Mouse (Mus musculus) macrophage (primary cell): ENCODE data around the gene Mbtps1. TPM values are rescaled to one million over a fixed set of nuclear protein-coding genes. Genes with fewer than 3 reads are reported as not detected.

ENCODE experiments used
- H3K27ac ChIP-seq: fragments of 350-480 bp; formaldehyde crosslinking; 2 replicates; pipeline ENCODE4 v1.9.0; 2021
- H3K36me3 ChIP-seq: fragments of 350-480 bp; formaldehyde crosslinking; 2 replicates; pipeline ENCODE4 v1.9.0; 2021; ENCODE audit errors: inconsistent target
- H3K4me3 ChIP-seq: fragments of 350-480 bp; formaldehyde crosslinking; 2 replicates; pipeline ENCODE4 v1.9.0; 2021; ENCODE audit errors: inconsistent target
- H3K79me2 ChIP-seq: fragments of 350-480 bp; formaldehyde crosslinking; 2 replicates; pipeline ENCODE4 v1.9.0; 2021; ENCODE audit errors: inconsistent target
- WGBS: methylation state at CpG from one replicate; pipeline ENCODE4 v1.1.7; 2026; ENCODE audit warnings: inconsistent platforms; ENCODE audit not compliant: missing documents; 5-methylcytosine and 5-hydroxymethylcytosine counted together
- polyA plus RNA-seq: library from polyadenylated mRNA; stranded (reverse); fragments of 250-400 nt; gene quantifications from 3 replicates; pipeline ENCODE4 v1.2.4, GENCODE M21; 2018; ENCODE audit warnings: inconsistent platforms

The Mbtps1 gene
- polyA plus RNA-seq, 1 experiment from 2014 or later: 27.0 TPM

DNA sequence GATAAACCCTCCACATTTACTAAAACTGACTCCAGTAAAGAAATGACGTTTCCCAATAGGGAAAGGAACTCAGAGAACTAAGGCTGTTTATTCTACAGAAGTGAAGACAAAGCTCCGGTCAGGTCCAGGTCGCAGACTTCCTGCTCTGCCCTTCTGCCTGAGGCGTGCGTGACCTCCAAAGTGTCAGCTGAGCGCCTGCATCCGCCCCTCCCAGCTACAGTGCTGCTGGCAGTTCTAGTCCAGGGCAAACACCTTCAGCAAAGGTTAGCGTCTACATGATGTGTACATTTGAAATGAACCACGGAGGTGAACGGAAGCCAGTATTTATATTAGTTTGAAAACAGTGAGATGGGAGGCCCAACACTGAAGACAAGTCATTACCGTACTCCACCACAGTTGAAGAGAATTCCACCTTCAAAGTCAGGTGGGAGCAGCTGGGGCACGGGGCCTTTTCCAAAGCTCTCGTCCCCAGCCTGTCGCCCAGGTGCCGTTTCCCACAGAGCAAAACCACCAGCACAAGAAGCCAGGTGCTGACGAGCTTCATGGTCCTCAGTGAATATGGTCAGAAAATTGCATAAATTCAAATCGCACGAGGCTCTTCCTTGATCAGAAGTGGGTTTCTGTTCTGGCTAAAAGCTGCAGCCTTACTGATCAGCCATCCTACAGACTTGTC lies 11.4 kb downstream of the Mbtps1 start:
- WGBS: 89% methylated on average over 17 of the region's 18 CpGs
- peaks cover 47% of the 10 kb centered on the region for H3K36me3 ChIP-seq
- peaks cover 67% of the 10 kb centered on the region for H3K79me2 ChIP-seq
- no peak overlapping the region for H3K4me3 ChIP-seq
- H3K27ac ChIP-seq: no peak overlapping the region

DNA sequence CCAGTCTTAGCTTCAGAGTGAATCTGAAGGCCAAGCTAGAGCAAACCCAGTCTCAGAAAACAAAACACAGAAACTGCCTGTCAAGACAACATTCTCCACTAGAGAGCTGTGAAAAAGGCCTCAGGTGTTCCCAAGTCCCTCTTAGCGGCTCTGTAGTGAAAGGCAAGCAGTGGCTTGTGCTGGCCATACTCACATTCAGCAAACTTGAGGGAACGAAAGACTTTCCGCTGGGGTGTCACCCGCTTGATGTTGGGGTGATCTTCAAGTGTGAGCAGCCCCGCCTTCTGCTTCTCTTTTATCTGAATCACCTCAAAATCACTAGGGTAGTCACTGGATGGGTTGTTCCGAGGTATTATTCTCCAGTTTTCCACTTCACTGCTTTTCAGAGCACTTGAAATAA lies 12.7 kb downstream of the Mbtps1 start:
- no peak overlapping the region for H3K27ac ChIP-seq
- H3K79me2 ChIP-seq: peaks cover 53% of the 10 kb centered on the region
- no peak overlapping the region for H3K4me3 ChIP-seq
- 97% methylated on average over 6 of the region's 6 CpGs for WGBS
- peaks cover 59% of the 10 kb centered on the region for H3K36me3 ChIP-seq

DNA sequence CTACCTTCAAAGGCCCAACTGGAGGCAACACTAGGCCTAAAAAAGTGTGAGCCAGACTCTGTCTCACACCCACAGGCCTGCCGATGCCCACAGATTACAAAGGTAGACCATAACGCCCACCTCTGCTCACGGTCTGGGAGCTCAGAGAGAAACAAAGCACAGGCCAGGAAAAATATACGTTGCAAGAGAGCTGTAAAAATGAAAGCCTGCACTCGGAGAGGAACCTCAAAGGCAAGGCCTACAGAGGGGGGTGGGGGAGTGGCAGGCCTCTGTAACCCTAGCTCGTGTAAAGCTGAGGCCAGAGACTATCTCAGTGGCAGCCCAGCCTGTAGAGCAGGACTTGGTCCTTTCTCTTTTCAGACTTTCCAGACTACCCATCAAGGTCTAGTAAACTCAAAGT lies 13.4 kb downstream of the Mbtps1 start:
- 81% methylated on average over 6 of the region's 6 CpGs for WGBS
- Histone ChIP-seq H3K4me3 (no peak overlapping the region), H3K27ac (no peak overlapping the region), H3K36me3 (peaks cover 65% of the 10 kb centered on the region), H3K79me2 (peaks cover 47% of the 10 kb centered on the region)

DNA sequence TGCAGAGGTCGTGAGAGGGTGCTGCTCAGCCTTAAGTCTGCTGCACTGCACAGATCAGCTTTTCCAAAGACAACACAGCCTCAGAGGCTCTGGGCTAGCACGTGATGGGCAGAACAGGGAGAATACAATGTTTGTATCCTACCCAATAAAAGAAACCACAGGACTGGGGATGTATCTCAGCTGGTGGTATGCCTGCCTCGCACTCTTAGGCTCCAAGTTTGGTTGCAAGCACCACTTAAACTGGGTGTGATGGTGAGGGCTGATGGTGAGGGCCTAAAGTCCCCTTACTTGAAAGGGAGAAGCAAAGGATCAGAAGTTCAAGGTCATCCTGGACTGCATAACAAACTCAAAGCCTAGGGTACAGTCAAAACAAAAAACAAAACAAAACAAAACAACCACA lies 13.9 kb downstream of the Mbtps1 start:
- 83% methylated on average over 3 of the region's 3 CpGs for WGBS
- H3K27ac ChIP-seq: no peak overlapping the region
- H3K4me3 ChIP-seq: no peak overlapping the region
- peaks cover 71% of the 10 kb centered on the region for H3K36me3 ChIP-seq
- peaks cover 41% of the 10 kb centered on the region for H3K79me2 ChIP-seq

DNA sequence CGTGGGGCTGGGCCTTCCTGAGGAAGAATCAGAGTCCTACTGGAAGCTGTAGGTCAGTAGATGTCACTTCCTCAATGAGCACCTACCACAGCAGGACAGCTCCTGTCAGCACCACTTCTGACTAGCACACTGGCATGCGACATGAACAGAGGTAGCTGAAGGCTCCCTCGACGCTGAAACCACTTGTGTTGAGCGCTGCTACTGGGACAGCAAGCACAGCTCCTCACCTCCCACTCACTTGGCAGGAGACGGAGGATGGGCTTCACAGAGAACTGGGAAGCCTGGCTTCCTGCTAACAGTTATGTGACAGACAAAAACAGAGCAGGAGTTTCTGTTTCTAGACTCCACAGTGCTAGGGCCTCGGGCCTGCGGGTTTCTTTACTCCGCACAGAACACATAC lies 26.6 kb downstream of the Mbtps1 start:
- no peak overlapping the region for H3K4me3 ChIP-seq
- H3K27ac ChIP-seq: no peak overlapping the region
- peaks cover 91% of the 10 kb centered on the region for H3K36me3 ChIP-seq
- WGBS: 96% methylated on average over 9 of the region's 9 CpGs
- H3K79me2 ChIP-seq: no peaks in the 10 kb centered on the region

DNA sequence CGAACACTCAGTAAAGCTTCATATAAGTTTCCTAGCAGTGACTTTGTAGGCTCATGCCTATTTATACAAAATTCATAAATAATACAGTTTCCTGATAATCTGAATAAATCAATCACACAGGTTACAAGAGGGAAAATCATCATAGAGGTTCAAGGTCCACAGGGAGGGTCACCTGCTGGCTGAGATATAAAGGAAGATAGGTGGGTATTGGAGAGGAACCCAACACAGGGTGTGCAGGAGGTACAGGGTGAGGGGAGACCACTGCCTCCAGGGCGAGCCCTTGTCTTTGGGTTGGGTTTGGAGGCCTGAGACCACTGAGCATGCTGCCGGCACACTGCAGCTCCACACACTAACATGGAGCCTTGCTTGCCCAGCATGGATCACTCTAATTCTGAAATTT lies 27.1 kb downstream of the Mbtps1 start:
- peaks cover 88% of the 10 kb centered on the region for H3K36me3 ChIP-seq
- no peaks in the 10 kb centered on the region for H3K79me2 ChIP-seq
- no peak overlapping the region for H3K27ac ChIP-seq
- H3K4me3 ChIP-seq: no peak overlapping the region
- WGBS: 96% methylated on average over 3 of the region's 3 CpGs

DNA sequence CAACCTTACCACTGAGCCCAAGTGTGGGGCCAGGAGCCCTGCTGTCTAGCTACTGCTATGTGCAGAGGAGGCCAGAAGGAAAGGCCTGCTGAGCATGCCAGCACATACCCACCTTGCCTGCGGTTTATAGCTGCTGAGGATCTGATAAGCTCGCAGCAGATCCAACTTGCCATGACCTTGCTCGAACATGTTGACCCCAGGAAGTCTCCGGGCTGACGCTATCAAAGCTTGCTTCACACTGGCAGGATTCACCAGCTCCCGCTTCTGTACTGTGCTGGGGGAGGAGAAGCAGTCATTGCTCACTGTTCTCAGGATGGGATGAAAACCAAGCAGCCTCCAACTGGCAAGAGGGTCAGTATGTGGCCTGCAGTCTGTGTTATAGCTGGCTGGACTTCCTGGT lies 27.6 kb downstream of the Mbtps1 start:
- H3K36me3 ChIP-seq: peaks cover 84% of the 10 kb centered on the region
- 88% methylated on average over 6 of the region's 6 CpGs for WGBS
- H3K79me2 ChIP-seq: no peaks in the 10 kb centered on the region

DNA sequence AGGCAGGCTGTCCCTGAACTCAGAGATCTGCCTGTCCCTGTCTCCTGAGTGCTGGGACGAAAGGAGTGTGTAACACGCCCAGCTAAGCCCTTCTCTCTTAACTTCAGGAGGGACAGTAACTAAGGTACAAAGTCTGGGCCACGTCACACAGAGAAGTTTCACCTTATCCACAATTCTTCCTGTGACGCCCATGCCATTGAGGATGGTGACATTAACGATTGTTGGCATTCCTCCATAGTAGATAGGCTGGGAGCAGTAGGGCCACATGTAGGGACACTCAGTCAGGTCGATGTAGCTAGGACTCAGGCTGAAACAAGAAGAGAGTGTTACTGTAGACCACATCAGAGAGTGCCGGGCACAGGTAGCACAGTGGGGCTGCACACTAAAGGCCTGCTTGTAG lies 29.8 kb downstream of the Mbtps1 start:
- H3K4me3 ChIP-seq: no peak overlapping the region

More for the DNA sequence above, 27.6 kb downstream of the Mbtps1 start:
- H3K4me3 ChIP-seq: no peak overlapping the region
- H3K27ac ChIP-seq: no peak overlapping the region

DNA sequence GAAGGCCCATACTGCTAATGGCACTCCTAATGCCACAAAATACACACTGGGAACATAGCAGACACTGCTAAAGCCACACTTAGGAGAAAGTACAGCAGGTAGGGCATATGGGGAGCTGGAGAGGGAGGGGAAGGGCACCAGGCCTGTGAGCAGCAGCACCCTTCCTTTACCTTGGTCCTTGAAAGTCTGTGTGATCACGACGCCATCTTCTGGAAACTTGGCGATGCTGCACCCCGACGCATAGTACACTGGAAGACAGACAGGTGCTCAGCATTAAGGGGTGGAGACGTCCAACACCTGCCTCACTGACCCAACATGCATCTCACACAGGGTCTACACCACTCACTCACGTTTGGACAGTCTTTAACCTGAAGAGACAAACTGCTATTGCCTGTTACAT lies 38.4 kb downstream of the Mbtps1 start:
- peaks cover 97% of the 10 kb centered on the region for H3K36me3 ChIP-seq
- H3K4me3 ChIP-seq: no peak overlapping the region
- no peaks in the 10 kb centered on the region for H3K79me2 ChIP-seq
- 93% methylated on average over 4 of the region's 7 CpGs for WGBS
- no peak overlapping the region for H3K27ac ChIP-seq

More for the DNA sequence above, 29.8 kb downstream of the Mbtps1 start:
- Histone ChIP-seq H3K36me3 (peaks cover 83% of the 10 kb centered on the region; the same call in 1 of the 2 replicates), H3K27ac (no peak overlapping the region), H3K79me2 (no peaks in the 10 kb centered on the region)
- 91% methylated on average over 7 of the region's 7 CpGs for WGBS

DNA sequence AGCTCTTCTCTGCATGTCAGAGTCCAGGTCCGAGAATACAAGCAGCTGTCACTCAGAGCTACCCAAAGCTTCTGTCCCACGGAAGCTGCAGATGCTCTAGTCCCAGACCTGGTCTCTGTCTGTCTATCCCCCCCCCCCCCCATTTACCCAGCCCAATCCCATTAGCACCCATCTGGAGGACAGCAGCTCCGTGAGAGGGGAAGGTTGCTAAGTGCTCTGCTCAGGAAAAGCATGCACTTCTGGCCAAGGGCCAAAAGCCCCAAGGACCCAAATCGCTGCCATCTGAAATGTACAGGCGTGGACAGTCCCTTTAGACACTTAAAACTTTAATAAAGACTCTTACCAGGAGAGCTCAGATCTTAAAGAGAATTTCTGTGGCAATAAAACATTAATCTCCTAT lies 41.9 kb downstream of the Mbtps1 start:
- no peaks in the 10 kb centered on the region for H3K79me2 ChIP-seq
- no peak overlapping the region for H3K4me3 ChIP-seq
- peaks cover 99% of the 10 kb centered on the region for H3K36me3 ChIP-seq
- no peak overlapping the region for H3K27ac ChIP-seq
- WGBS: 95% methylated on average over 5 of the region's 5 CpGs

DNA sequence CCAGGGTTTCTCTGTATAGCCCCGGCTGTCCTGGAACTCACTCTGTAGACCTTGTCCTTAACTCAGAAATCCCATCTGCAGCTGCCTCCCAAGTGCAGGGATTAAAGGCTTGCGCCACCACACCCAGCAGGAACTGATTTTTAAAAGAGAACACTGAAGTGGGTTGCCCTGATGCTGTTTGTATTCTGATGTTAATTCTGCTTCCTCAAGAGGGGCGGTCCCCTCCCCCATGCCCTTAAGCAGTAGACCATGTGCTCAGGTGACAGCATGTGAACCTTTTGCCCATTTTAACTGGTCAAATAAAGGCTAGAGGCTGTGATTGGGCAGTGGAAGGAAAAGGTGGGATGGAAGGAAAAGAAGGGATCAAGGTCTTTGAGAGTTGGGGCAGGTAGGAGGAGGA lies 42.8 kb downstream of the Mbtps1 start:
- H3K4me3 ChIP-seq: no peak overlapping the region
- peaks cover 98% of the 10 kb centered on the region for H3K36me3 ChIP-seq
- H3K27ac ChIP-seq: no peak overlapping the region
- 94% methylated on average over 3 of the region's 3 CpGs for WGBS
- no peaks in the 10 kb centered on the region for H3K79me2 ChIP-seq

DNA sequence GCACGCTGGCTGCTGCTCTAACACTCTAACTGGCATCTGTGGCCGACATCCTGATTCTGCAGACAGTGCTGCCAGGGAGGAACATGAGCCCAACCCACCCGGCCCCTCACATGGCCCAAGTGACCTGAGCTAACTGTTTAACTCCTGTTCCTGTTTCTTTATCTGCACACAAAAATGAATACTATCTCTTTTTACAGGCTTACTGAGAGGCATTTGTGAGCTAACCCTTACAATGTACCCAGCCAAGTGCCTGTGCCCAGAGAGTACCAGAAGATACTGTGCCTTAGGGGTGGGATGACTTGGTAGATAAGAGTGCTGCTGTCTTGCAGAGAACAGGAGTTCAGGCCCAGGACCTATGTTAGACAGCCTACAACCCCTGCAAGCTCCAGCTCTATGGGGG lies 43.6 kb downstream of the Mbtps1 start:
- no peak overlapping the region for H3K27ac ChIP-seq
- WGBS: 92% methylated on average over 3 of the region's 3 CpGs
- peaks cover 98% of the 10 kb centered on the region for H3K36me3 ChIP-seq
- no peaks in the 10 kb centered on the region for H3K79me2 ChIP-seq
- H3K4me3 ChIP-seq: no peak overlapping the region

DNA sequence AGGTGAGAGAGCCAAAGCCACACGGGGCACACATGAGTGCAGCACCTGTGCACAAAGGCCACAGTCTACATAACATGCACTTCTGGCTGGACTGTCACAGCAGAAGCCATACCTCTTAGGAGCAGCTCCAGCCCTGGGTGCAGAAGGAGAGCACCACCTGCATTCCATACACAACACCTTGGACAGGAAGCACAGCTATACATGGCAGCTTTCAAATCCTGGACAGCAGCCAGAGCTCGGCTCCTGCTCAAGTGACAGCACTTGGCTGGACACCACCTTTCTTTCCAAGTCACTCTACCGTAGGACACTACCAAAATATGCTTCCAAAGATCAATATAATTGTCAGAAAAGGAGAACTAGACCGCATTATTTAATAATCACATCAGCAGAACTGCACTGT lies 45.1 kb downstream of the Mbtps1 start:
- no peak overlapping the region for H3K27ac ChIP-seq
- no peak overlapping the region for H3K4me3 ChIP-seq
- no peaks in the 10 kb centered on the region for H3K79me2 ChIP-seq
- H3K36me3 ChIP-seq: peaks cover 98% of the 10 kb centered on the region
- 94% methylated on average over 4 of the region's 4 CpGs for WGBS

DNA sequence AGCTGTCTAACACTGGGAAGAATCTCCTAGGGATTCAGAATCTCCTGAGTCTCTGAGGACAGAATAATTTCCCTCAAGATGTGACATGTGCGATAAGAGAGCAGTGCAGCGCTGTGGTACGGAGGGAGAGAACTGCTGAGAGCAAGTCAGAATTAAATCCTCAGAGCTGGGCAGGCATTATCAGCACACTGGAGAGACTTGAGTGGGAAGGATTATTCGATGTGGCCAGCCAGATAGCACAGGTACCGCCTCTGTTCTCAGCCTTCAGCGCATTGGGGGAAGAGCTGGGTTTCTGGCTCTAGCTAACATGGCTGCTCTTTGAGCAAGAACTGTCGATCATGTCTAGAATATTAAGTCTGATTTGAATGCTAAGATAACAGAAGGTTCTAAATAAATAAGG lies 46.8 kb downstream of the Mbtps1 start:
- Histone ChIP-seq H3K79me2 (no peaks in the 10 kb centered on the region), H3K27ac (no peak overlapping the region), H3K4me3 (no peak overlapping the region), H3K36me3 (peaks cover 92% of the 10 kb centered on the region)
- 98% methylated on average over 7 of the region's 7 CpGs for WGBS

DNA sequence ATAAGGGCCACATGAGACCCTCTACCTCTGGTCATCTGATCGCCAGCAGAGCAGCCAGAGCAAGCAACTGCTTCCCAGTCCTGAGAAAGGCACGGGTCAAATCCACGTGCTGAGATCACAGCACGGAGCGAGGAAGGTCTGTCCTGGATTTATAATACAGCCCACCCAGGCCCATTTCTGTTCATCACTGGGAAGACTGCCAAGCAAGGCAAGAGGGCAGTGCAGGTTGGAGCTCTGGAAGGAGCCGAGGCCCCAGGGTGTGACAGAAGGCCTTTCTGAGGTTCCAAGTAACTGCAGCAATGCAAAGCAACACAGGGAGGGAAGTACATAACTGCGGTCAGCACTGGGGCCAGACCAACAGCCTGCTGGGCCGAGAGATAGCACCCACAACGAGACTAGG lies 48.1 kb downstream of the Mbtps1 start:
- 91% methylated on average over 9 of the region's 9 CpGs for WGBS
- Histone ChIP-seq H3K79me2 (no peaks in the 10 kb centered on the region), H3K36me3 (peaks cover 80% of the 10 kb centered on the region), H3K4me3 (no peak overlapping the region), H3K27ac (no peak overlapping the region)

DNA sequence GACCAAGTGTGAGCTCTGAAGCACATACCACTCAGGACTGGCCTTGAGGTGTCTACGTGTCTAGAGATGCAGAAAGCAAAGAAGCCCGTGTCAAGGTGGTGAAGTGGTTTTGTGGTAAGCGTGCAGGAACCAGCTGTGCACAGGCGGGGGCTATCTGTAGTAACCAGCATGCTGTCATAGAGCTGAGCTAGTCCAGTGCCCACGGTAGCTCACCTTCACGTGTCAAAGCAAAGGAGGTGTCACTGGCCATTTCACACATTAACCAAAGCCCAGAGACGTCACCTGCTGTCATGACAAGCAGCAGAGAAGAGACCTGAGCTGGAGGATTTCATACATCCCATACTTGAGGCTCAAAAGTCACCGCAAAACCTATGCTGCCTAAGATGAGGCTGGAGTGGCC lies 52.4 kb downstream of the Mbtps1 start:
- WGBS: 49% methylated on average over 8 of the region's 8 CpGs
- Histone ChIP-seq H3K27ac (no peak overlapping the region), H3K36me3 (peaks cover 36% of the 10 kb centered on the region), H3K79me2 (no peaks in the 10 kb centered on the region), H3K4me3 (no peak overlapping the region)
